Mouse (Mus musculus) bone marrow, adult 2 months (tissue): ENCODE data around the gene Fyb.

Source experiments
- CTCF ChIP-seq: fragments of 200-500 bp; IDR thresholded peaks from 2 replicates; pipeline ENCODE4 v1.5.1; 2011; ENCODE audit warnings: low read length, control low read depth; ENCODE audit not compliant: control insufficient read depth, insufficient read depth
- POLR2A ChIP-seq: fragments of 200-500 bp; IDR thresholded peaks from 2 replicates; pipeline ENCODE4 v1.6.1; 2011; ENCODE audit warnings: low read depth, mild to moderate bottlenecking, control low read depth, low read length, borderline replicate concordance; ENCODE audit not compliant: control insufficient read depth

- TF ChIP-seq CTCF, result no peak
- TF ChIP-seq POLR2A, result no peak
These were observed 139.3 kb downstream of the Fyb start for GRCm38 (mm10) chr15:6661951-6662350.
